8 mouse cellular contexts compared by ENCODE assay signal in the genomic region with DNA sequence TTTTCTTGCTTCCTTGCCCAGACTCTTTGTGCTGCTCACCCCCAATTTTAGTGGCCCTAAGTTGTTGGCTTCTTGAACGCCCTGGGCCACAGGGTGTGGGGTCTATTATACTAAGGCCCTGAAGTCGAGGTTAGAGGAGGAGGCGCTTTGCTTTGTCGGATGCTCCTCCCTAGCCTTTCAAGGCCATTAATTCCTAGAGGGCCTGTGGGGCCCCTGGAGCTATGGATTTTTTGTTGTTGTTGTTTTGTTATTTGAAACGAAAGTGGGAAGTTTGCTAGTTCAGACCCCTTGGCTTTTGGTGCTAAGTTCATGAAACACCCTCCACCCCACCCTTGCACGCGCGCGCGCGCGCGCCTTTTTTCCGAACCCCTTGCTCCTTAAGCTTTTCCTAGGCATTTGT. TPM values are rescaled to one million over a fixed set of nuclear protein-coding genes. Genes with fewer than 3 reads are reported as not detected.
DNase-seq lines count a peak whose midpoint lies in the region; ATAC-seq and TF ChIP-seq lines count a peak whose summit lies in the region.

No protein-coding gene starts in this region.

- H3K4me1 ChIP-seq in liver, embryonic 14.5 days (replicated peaks; ENCODE audit: control insufficient read depth in 2 of 2, insufficient read depth in 2 of 2, low read length in 1 of 2) = peaks cover 0 to 8% of the 10 kb centered on the region in 2 experiments; a peak in 3 of 4 replicates
- no peaks in the 10 kb centered on the region for H3K4me1 ChIP-seq in stomach, embryonic 15.5 days

- peaks cover 4% of the 10 kb centered on the region for H3K36me3 ChIP-seq in liver, embryonic 14.5 days (replicated peaks; ENCODE audit: control insufficient read depth, insufficient read depth, low read depth)
- no peaks in the 10 kb centered on the region for H3K36me3 ChIP-seq in stomach, embryonic 15.5 days

- peak overlapping the region; percentile 79 for H3K27ac ChIP-seq in liver, embryonic 14.5 days
- peak overlapping the region; percentile 91 for H3K27ac ChIP-seq in stomach, embryonic 15.5 days

- H3K9ac ChIP-seq in liver, embryonic 14.5 days (replicated peaks) = peak overlapping the region; percentile 89
- H3K9ac ChIP-seq in stomach, embryonic 15.5 days = peak overlapping the region; percentile 58

- no peaks in the 10 kb centered on the region for H3K9me3 ChIP-seq in liver, embryonic 14.5 days (ENCODE audit: control insufficient read depth, low read length)
- no peaks in the 10 kb centered on the region for H3K9me3 ChIP-seq in stomach, embryonic 15.5 days

- peak overlapping the region; percentile 73 for H3K4me2 ChIP-seq in liver, embryonic 14.5 days (ENCODE audit: low read depth)
- peak overlapping the region; percentile 44 for H3K4me2 ChIP-seq in stomach, embryonic 15.5 days

- ATAC-seq in liver, embryonic 14.5 days (ENCODE audit: insufficient read depth) = peak; percentile 55
- ATAC-seq in stomach, embryonic 15.5 days (ENCODE audit: insufficient read depth, low FRiP score, low read depth) = peak; percentile 25; the same call in 1 of the 2 replicates

- peak overlapping the region; percentile 86 to 88 for H3K4me3 ChIP-seq in liver, embryonic 14.5 days (ENCODE audit: insufficient read depth in 1 of 2, low read depth in 2 of 2, low read length in 2 of 2)
- peak overlapping the region; percentile 59 for H3K4me3 ChIP-seq in stomach, embryonic 15.5 days (replicated peaks)

- TF ChIP-seq CTCF in liver, embryonic 14.5 days (IDR thresholded peaks at IDR 0.05; ENCODE audit: low read depth) = no peak

- WGBS in liver, embryonic 14.5 days (ENCODE audit: insufficient replicate concordance) = 14% methylated on average over 14 of the region's 14 CpGs
- 19% methylated on average over 14 of the region's 14 CpGs for WGBS in stomach, embryonic 15.5 days

- H3K27me3 ChIP-seq in liver, embryonic 14.5 days (ENCODE audit: control insufficient read depth, insufficient read depth, low read length) = no peaks in the 10 kb centered on the region
- no peaks in the 10 kb centered on the region for H3K27me3 ChIP-seq in stomach, embryonic 15.5 days (replicated peaks)

- DNase-seq in adrenal gland, postnatal 36 days = peak; percentile 24 to 34
- DNase-seq in adrenal gland, adult 2 months = no peak
- DNase-seq in spleen, postnatal 4 days (ENCODE audit: low spot score in 2 of 2) = peak; percentile 23 to 62
- no peak for DNase-seq in spleen, postnatal 14 days (ENCODE audit: low spot score in 2 of 2)
- DNase-seq in forelimb bud, embryonic 11.5 days (ENCODE audit: low read depth, low spot score) = peak; percentile 43
- peak in 2 of 3 experiments; percentile 11 for DNase-seq in liver, embryonic 14.5 days (ENCODE audit: low read depth in 3 of 3, low spot score in 3 of 3)
- no peak for DNase-seq in urinary bladder, adult 2 months (ENCODE audit: low spot score)

- TF ChIP-seq EP300 in liver, embryonic 14.5 days (IDR thresholded peaks at IDR 0.05; ENCODE audit: low read depth) = no peak

RNA-seq across cellular contexts. Expression of gene Nono, which starts 0.9 kb away (rescaled TPM):
- 100 to 1,000 TPM; 185 to 193 TPM for total RNA-seq in adrenal gland, postnatal 36 days (2021)
- 100 to 1,000 TPM; 208 to 263 TPM for total RNA-seq in adrenal gland, adult 2 months (2021)
- polyA plus RNA-seq in adrenal gland, adult 2 months (2012; rRNA removed) = 31.1 and 46.6 TPM in 2 replicates
- 78.8 and 117 TPM in 2 replicates for polyA plus RNA-seq in liver, embryonic 14.5 days (2012; rRNA removed)
- polyA plus RNA-seq in liver, embryonic 14.5 days (2014; fragmentation: Nextera tagmentation; extraction: Ambion mirVana) = 103 and 113 TPM in 2 replicates
- 325 and 355 TPM in 2 replicates for polyA plus RNA-seq in stomach, embryonic 15.5 days (2015; fragmentation: Nextera tagmentation; extraction: Ambion mirVana)
- 145 and 168 TPM in 2 replicates for polyA plus RNA-seq in urinary bladder, adult 2 months (2012; rRNA removed)

RNA-seq across cellular contexts. Expression of gene Zmym3, which starts 9.3 kb away (rescaled TPM):
- total RNA-seq in adrenal gland, postnatal 36 days (2021) = 10 to 100 TPM; 65.0 to 66.3 TPM
- total RNA-seq in adrenal gland, adult 2 months (2021) = 10 to 100 TPM; 60.1 to 60.8 TPM
- 56.8 and 65.1 TPM in 2 replicates for polyA plus RNA-seq in adrenal gland, adult 2 months (2012; rRNA removed)
- 9.6 and 11.4 TPM in 2 replicates for polyA plus RNA-seq in liver, embryonic 14.5 days (2012; rRNA removed)
- polyA plus RNA-seq in liver, embryonic 14.5 days (2014; fragmentation: Nextera tagmentation; extraction: Ambion mirVana) = 4.3 and 4.4 TPM in 2 replicates
- polyA plus RNA-seq in stomach, embryonic 15.5 days (2015; fragmentation: Nextera tagmentation; extraction: Ambion mirVana) = 24.8 and 26.8 TPM in 2 replicates
- polyA plus RNA-seq in urinary bladder, adult 2 months (2012; rRNA removed) = 47.2 and 52.0 TPM in 2 replicates

RNA-seq across cellular contexts. Expression of gene Itgb1bp2, which starts 18.9 kb away (rescaled TPM):
- total RNA-seq in adrenal gland, postnatal 36 days (2021) = under 1 TPM; 0.63 to 0.66 TPM
- total RNA-seq in adrenal gland, adult 2 months (2021) = under 1 TPM; 0.43 to 0.73 TPM
- polyA plus RNA-seq in adrenal gland, adult 2 months (2012; rRNA removed) = 0.10 TPM in 1 of 2 replicates, not detected in the other
- 0.58 and 0.96 TPM in 2 replicates for polyA plus RNA-seq in liver, embryonic 14.5 days (2012; rRNA removed)
- polyA plus RNA-seq in liver, embryonic 14.5 days (2014; fragmentation: Nextera tagmentation; extraction: Ambion mirVana) = 0.17 and 0.23 TPM in 2 replicates
- 1.8 and 4.2 TPM in 2 replicates for polyA plus RNA-seq in stomach, embryonic 15.5 days (2015; fragmentation: Nextera tagmentation; extraction: Ambion mirVana)
- 9.5 and 10.8 TPM in 2 replicates for polyA plus RNA-seq in urinary bladder, adult 2 months (2012; rRNA removed)

RNA-seq across cellular contexts. Expression of gene Gjb1, which starts 53.8 kb away (rescaled TPM):
- under 1 TPM in 1 of 2 experiments, not detected in 1; 0.20 TPM for total RNA-seq in adrenal gland, postnatal 36 days (2021)
- total RNA-seq in adrenal gland, adult 2 months (2021) = 1 to 10 TPM in 1 of 2 experiments, not detected in 1; 2.7 TPM
- 0.11 and 0.84 TPM in 2 replicates for polyA plus RNA-seq in adrenal gland, adult 2 months (2012; rRNA removed)
- polyA plus RNA-seq in liver, embryonic 14.5 days (2012; rRNA removed) = 42.1 and 62.5 TPM in 2 replicates
- 52.5 and 56.6 TPM in 2 replicates for polyA plus RNA-seq in liver, embryonic 14.5 days (2014; fragmentation: Nextera tagmentation; extraction: Ambion mirVana)
- polyA plus RNA-seq in stomach, embryonic 15.5 days (2015; fragmentation: Nextera tagmentation; extraction: Ambion mirVana) = 29.2 and 32.0 TPM in 2 replicates
- polyA plus RNA-seq in urinary bladder, adult 2 months (2012; rRNA removed) = 0.07 and 0.21 TPM in 2 replicates

Comparison
In these comparisons a context has a peak if more than half of its experiments do, and no peak if none do; other contexts are left out.
1. DNase-seq: peak in adrenal gland, postnatal 36 days (2 of 2), spleen, postnatal 4 days (2 of 2), forelimb bud, embryonic 11.5 days (single experiment) and liver, embryonic 14.5 days (2 of 3); none in adrenal gland, adult 2 months (single experiment), spleen, postnatal 14 days (0 of 2) and urinary bladder, adult 2 months (single experiment).